16 mouse cellular contexts compared by ENCODE assay signal in the genomic region with DNA sequence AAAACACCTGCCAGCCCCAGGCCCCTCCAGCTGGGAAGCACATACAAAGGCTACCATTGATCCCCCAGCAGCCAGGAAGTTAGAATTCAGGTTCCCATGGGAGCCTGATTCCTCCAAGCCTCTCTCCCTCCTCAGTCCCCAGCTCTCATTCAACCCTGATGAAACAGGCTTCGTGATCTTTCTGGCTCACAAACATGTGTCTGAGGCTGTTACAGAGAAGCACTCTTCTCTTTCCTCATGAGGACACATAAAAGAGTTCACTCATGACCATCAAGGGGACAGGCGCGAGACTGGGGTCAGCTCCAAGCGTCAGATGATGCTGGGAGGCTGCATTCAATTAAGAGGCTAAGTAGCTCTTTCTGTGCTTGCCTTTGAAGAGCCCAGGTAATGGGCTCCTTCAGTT. TPM values are rescaled to one million over a fixed set of nuclear protein-coding genes. Genes with fewer than 3 reads are reported as not detected.
DNase-seq lines count a peak whose midpoint lies in the region; ATAC-seq lines count a peak whose summit lies in the region.
"Had no signal": no experiment of that assay in that cellular context is flagged by ENCODE, and none has a peak within 500 bp of the region (broad histone marks: within the 10 kb centered on the region; RNA-seq: fewer than 3 reads in every experiment).

No protein-coding gene starts in this region.

- no peak overlapping the region for H3K9ac ChIP-seq in neural tube, embryonic 15.5 days (replicated peaks)
- H3K9ac ChIP-seq in embryonic facial prominence, embryonic 14.5 days (ENCODE audit: low read depth, low read length) = no peak overlapping the region
- H3K9ac ChIP-seq in midbrain, embryonic 13.5 days (replicated peaks) = no peak overlapping the region
- H3K9ac ChIP-seq: forebrain, embryonic 12.5 days; liver, embryonic 13.5 days; midbrain, embryonic 12.5 days had no signal

- H3K36me3 ChIP-seq in neural tube, embryonic 15.5 days = no peaks in the 10 kb centered on the region
- no peaks in the 10 kb centered on the region for H3K36me3 ChIP-seq in embryonic facial prominence, embryonic 14.5 days (ENCODE audit: control insufficient read depth, insufficient read depth, low read length)
- H3K36me3 ChIP-seq in midbrain, embryonic 13.5 days = no peaks in the 10 kb centered on the region
- H3K36me3 ChIP-seq: forebrain, embryonic 12.5 days; liver, embryonic 13.5 days; midbrain, embryonic 12.5 days had no signal

- 41% methylated on average over 4 of the region's 4 CpGs for WGBS in neural tube, embryonic 15.5 days
- 12% methylated on average over 4 of the region's 4 CpGs for WGBS in embryonic facial prominence, embryonic 14.5 days
- 42% methylated on average over 4 of the region's 4 CpGs for WGBS in midbrain, embryonic 13.5 days

- 0 out of 2 replicates have a peak, but pooled peaks cover 4% of the 10 kb centered on the region for H3K4me1 ChIP-seq in neural tube, embryonic 15.5 days
- peaks cover 16% of the 10 kb centered on the region for H3K4me1 ChIP-seq in embryonic facial prominence, embryonic 14.5 days (ENCODE audit: control insufficient read depth, insufficient read depth, low read length)
- peaks cover 24% of the 10 kb centered on the region for H3K4me1 ChIP-seq in midbrain, embryonic 13.5 days (replicated peaks)
- H3K4me1 ChIP-seq: liver, embryonic 13.5 days had no signal

- ATAC-seq in neural tube, embryonic 15.5 days (ENCODE audit: low FRiP score) = no peak
- ATAC-seq in embryonic facial prominence, embryonic 14.5 days (ENCODE audit: low read depth) = no peak
- peak; percentile 45; the same call in 1 of the 2 replicates for ATAC-seq in midbrain, embryonic 13.5 days
- ATAC-seq: CD4-positive, CD25-positive, alpha-beta regulatory T cell, adult 4 months; lung, postnatal 0 days had no signal

- DNase-seq in neural tube, embryonic 10.5 days (ENCODE audit: extremely low spot score, low spot score) = peak; percentile 32
- peak; percentile 45 for DNase-seq in embryonic facial prominence, embryonic 14.5 days (ENCODE audit: low spot score)
- no peak for DNase-seq in Muller cell, postnatal 12 days (ENCODE audit: inconsistent ontology term)
- DNase-seq in kidney, postnatal 14 days = no peak
- no peak for DNase-seq in adrenal gland, adult (ENCODE audit: inconsistent age in 2 of 2, low spot score in 1 of 2)
- DNase-seq: adrenal gland, postnatal 36 days; gastrocnemius, postnatal 10 days; kidney, adult 2 months; liver, embryonic 13.5 days; thymus, adult 2 months had no signal

- H3K4me3 ChIP-seq in neural tube, embryonic 15.5 days (replicated peaks) = no peak overlapping the region
- no peak overlapping the region for H3K4me3 ChIP-seq in embryonic facial prominence, embryonic 14.5 days (ENCODE audit: low read depth, low read length)
- H3K4me3 ChIP-seq in midbrain, embryonic 13.5 days (replicated peaks) = no peak overlapping the region
- H3K4me3 ChIP-seq: forebrain, embryonic 12.5 days; liver, embryonic 13.5 days; midbrain, embryonic 12.5 days had no signal

- H3K4me2 ChIP-seq in neural tube, embryonic 15.5 days = no peak overlapping the region
- no peak overlapping the region for H3K4me2 ChIP-seq in embryonic facial prominence, embryonic 14.5 days (ENCODE audit: low read depth, low read length)
- H3K4me2 ChIP-seq in midbrain, embryonic 13.5 days (replicated peaks) = no peak overlapping the region
- H3K4me2 ChIP-seq: forebrain, embryonic 12.5 days; liver, embryonic 13.5 days; midbrain, embryonic 12.5 days had no signal

- H3K27me3 ChIP-seq in neural tube, embryonic 15.5 days (replicated peaks) = no peaks in the 10 kb centered on the region
- no peaks in the 10 kb centered on the region; the same call in 1 of the 2 replicates for H3K27me3 ChIP-seq in embryonic facial prominence, embryonic 14.5 days (replicated peaks; ENCODE audit: control insufficient read depth, insufficient read depth, low read length)
- H3K27me3 ChIP-seq in midbrain, embryonic 13.5 days = no peaks in the 10 kb centered on the region
- H3K27me3 ChIP-seq: liver, embryonic 13.5 days; midbrain, embryonic 12.5 days had no signal

- no peak overlapping the region for H3K27ac ChIP-seq in neural tube, embryonic 15.5 days (replicated peaks)
- H3K27ac ChIP-seq in embryonic facial prominence, embryonic 14.5 days (replicated peaks; ENCODE audit: low read depth, low read length) = no peak overlapping the region
- peak overlapping the region; percentile 44; the same call in 1 of the 2 replicates for H3K27ac ChIP-seq in midbrain, embryonic 13.5 days
- H3K27ac ChIP-seq: forebrain, embryonic 12.5 days; liver, embryonic 13.5 days; midbrain, embryonic 12.5 days had no signal

- no peaks in the 10 kb centered on the region for H3K9me3 ChIP-seq in neural tube, embryonic 15.5 days (replicated peaks)
- no peaks in the 10 kb centered on the region for H3K9me3 ChIP-seq in embryonic facial prominence, embryonic 14.5 days (ENCODE audit: control insufficient read depth, low read length)
- H3K9me3 ChIP-seq in midbrain, embryonic 13.5 days = no peaks in the 10 kb centered on the region
- H3K9me3 ChIP-seq: forebrain, embryonic 12.5 days; liver, embryonic 13.5 days; midbrain, embryonic 12.5 days had no signal

RNA-seq across cellular contexts. Expression of gene Glce, which starts 40.4 kb away (rescaled TPM):
- polyA plus RNA-seq in neural tube, embryonic 15.5 days (2015; fragmentation: Nextera tagmentation; extraction: Ambion mirVana) = 20.0 and 22.1 TPM in 2 replicates
- 30.1 and 38.8 TPM in 2 replicates for polyA plus RNA-seq in embryonic facial prominence, embryonic 14.5 days (2014; fragmentation: Nextera tagmentation; extraction: Ambion mirVana)
- polyA plus RNA-seq in midbrain, embryonic 13.5 days (2015; fragmentation: Nextera tagmentation; extraction: Ambion mirVana) = 16.7 and 17.5 TPM in 2 replicates

Comparison
In these comparisons a context has a peak if more than half of its experiments do, and no peak if none do; other contexts are left out.
1. DNase-seq: peak in neural tube, embryonic 10.5 days (single experiment) and embryonic facial prominence, embryonic 14.5 days (single experiment); none in Muller cell, postnatal 12 days (single experiment), kidney, postnatal 14 days (single experiment) and adrenal gland, adult (0 of 2).